Mouse (Mus musculus) common myeloid progenitor, adult 5-6 weeks (primary cell): ENCODE measurements around the gene Acsf2. TPM values are rescaled to one million over a fixed set of nuclear protein-coding genes. Genes with fewer than 3 reads are reported as not detected.
A peak's percentile ranks its signal among the peaks of the same experiment; 100 is the strongest.

Source experiments
- ATAC-seq: replicated peaks from 2 replicates; pipeline ENCODE4 v1.8.0; 2016; ENCODE audit warnings: low read depth, mild to moderate bottlenecking, moderate TSS enrichment, inconsistent platforms; ENCODE audit not compliant: poor library complexity, severe bottlenecking
- total RNA-seq: library from RNA; stranded (forward); fragments of 200-1000, 187-1606 nt; gene quantifications from 2 replicates; pipeline ENCODE4 v1.2.3, GENCODE M21; 2017

The Acsf2 gene
- total RNA-seq, 1 experiment from 2014 or later, result 7.9 TPM

GRCm38 (mm10) chr11:94602356-94602955 lies 785 bp upstream of the Acsf2 start:
- no peak for ATAC-seq

GRCm38 (mm10) chr11:94600447-94600846 lies 1.2 kb downstream of the Acsf2 start:
- ATAC-seq, result no peak

GRCm38 (mm10) chr11:94598437-94599120 lies 3.1 kb downstream of the Acsf2 start:
- ATAC-seq, result no peak

- ATAC-seq, result no peak
Observed at GRCm38 (mm10) chr11:94597319-94597718, 4.4 kb downstream of the Acsf2 start.

- ATAC-seq, result peak; percentile 78
Observed at GRCm38 (mm10) chr11:94596311-94596852, 5.3 kb downstream of the Acsf2 start.

GRCm38 (mm10) chr11:94587511-94587910 lies 14.2 kb downstream of the Acsf2 start:
- no peak for ATAC-seq

GRCm38 (mm10) chr11:94585091-94585490 lies 16.6 kb downstream of the Acsf2 start:
- no peak for ATAC-seq

GRCm38 (mm10) chr11:94580111-94580740 lies 21.4 kb downstream of the Acsf2 start:
- no peak for ATAC-seq

GRCm38 (mm10) chr11:94576361-94576760 lies 25.3 kb downstream of the Acsf2 start:
- ATAC-seq, result no peak

GRCm38 (mm10) chr11:94575036-94575435 lies 26.6 kb downstream of the Acsf2 start:
- no peak for ATAC-seq

GRCm38 (mm10) chr11:94574560-94574959 lies 27.1 kb downstream of the Acsf2 start:
- ATAC-seq, result no peak

- ATAC-seq, result no peak
Observed at GRCm38 (mm10) chr11:94571850-94572249, 29.8 kb downstream of the Acsf2 start.

- peak; percentile 38; the same call in 1 of the 2 replicates for ATAC-seq
Observed at GRCm38 (mm10) chr11:94570612-94571011, 31.1 kb downstream of the Acsf2 start.

GRCm38 (mm10) chr11:94567326-94567725 lies 34.3 kb downstream of the Acsf2 start:
- no peak for ATAC-seq

- ATAC-seq, result no peak
Observed at GRCm38 (mm10) chr11:94566534-94566933, 35.1 kb downstream of the Acsf2 start.

- ATAC-seq, result no peak
Observed at GRCm38 (mm10) chr11:94565151-94565479, 36.6 kb downstream of the Acsf2 start.

- ATAC-seq, result peak; percentile 77
Observed at GRCm38 (mm10) chr11:94564437-94565150, 37.1 kb downstream of the Acsf2 start, which contains the start of gene Chad. Chad (plus strand) TSS chr11:94565047.

- ATAC-seq, result peak; percentile 52
Observed at GRCm38 (mm10) chr11:94563821-94564220, 37.9 kb downstream of the Acsf2 start.

GRCm38 (mm10) chr11:94563383-94563782 lies 38.3 kb downstream of the Acsf2 start:
- no peak for ATAC-seq

- ATAC-seq, result no peak
Observed at GRCm38 (mm10) chr11:94558226-94558625, 43.4 kb downstream of the Acsf2 start.

GRCm38 (mm10) chr11:94550442-94550744 lies 51.3 kb downstream of the Acsf2 start:
- ATAC-seq, result peak; percentile 6; the same call in 1 of the 2 replicates
